Mouse (Mus musculus) MEL (cell line): Measurements from ENCODE around the gene Smagp.

Experiments
- CHD2 ChIP-seq: IDR thresholded peaks from 2 replicates; pipeline ENCODE4 v1.6.1; 2011; ENCODE audit warnings: low read length, improper control_type of control experiment
- CTCF ChIP-seq, 3 experiments: IDR thresholded peaks in 2 of 3; conservative IDR thresholded peaks in 1 of 3; 2 replicates each; pipeline ENCODE4 v1.5.1; 2011 to 2012; ENCODE audit warnings: low read length in 3 of 3, low read depth in 2 of 3, mild to moderate bottlenecking in 2 of 3, improper control_type of control experiment in 1 of 3, inconsistent platforms in 1 of 3, mixed read lengths in 1 of 3, moderate library complexity in 1 of 3; ENCODE audit not compliant: control insufficient read depth in 1 of 3, insufficient read depth in 1 of 3, poor library complexity in 1 of 3, severe bottlenecking in 1 of 3
- ETS1 ChIP-seq: IDR thresholded peaks from 2 replicates; pipeline ENCODE4 v1.6.1; 2012; ENCODE audit warnings: low read depth, mild to moderate bottlenecking, inconsistent platforms, low read length, improper control_type of control experiment, moderate library complexity
- GABPA ChIP-seq: IDR thresholded peaks from 2 replicates; pipeline ENCODE4 v1.6.1; 2012; ENCODE audit warnings: low read depth, mild to moderate bottlenecking, inconsistent platforms, low read length, improper control_type of control experiment, moderate library complexity
- GATA1 ChIP-seq: IDR thresholded peaks from 2 replicates; pipeline ENCODE4 v1.6.1; 2011; ENCODE audit warnings: low read depth, low read length, improper control_type of control experiment
- MAFK ChIP-seq: IDR thresholded peaks from 2 replicates; pipeline ENCODE4 v1.6.1; 2011; ENCODE audit warnings: low read depth, mild to moderate bottlenecking, low read length, improper control_type of control experiment, borderline replicate concordance
- NRF1 ChIP-seq: IDR thresholded peaks from 2 replicates; pipeline ENCODE4 v1.6.1; 2014; ENCODE audit warnings: low read depth, mild to moderate bottlenecking, inconsistent platforms, low read length, improper control_type of control experiment, moderate library complexity; ENCODE audit not compliant: poor library complexity, insufficient read depth, severe bottlenecking
- POLR2A ChIP-seq, 2 experiments: IDR thresholded peaks; 2 replicates each; pipeline ENCODE4 v1.6.1; 2011 to 2012; ENCODE audit warnings: low read length in 2 of 2, mild to moderate bottlenecking in 2 of 2, control low read depth in 1 of 2, improper control_type of control experiment in 1 of 2, low read depth in 1 of 2, moderate library complexity in 1 of 2; ENCODE audit not compliant: control insufficient read depth in 1 of 2, insufficient read depth in 1 of 2, poor library complexity in 1 of 2
- POLR2AphosphoS2 ChIP-seq: IDR thresholded peaks from 2 replicates; pipeline ENCODE4 v1.6.1; 2011; ENCODE audit warnings: low read length, improper control_type of control experiment
- POLR2AphosphoS5 ChIP-seq: IDR thresholded peaks from 2 replicates; pipeline ENCODE4 v1.6.1; 2012; ENCODE audit warnings: low read depth, borderline replicate concordance, mild to moderate bottlenecking, inconsistent platforms, low read length, moderate library complexity, mixed read lengths
- RCOR1 ChIP-seq: IDR thresholded peaks from 2 replicates; pipeline ENCODE4 v1.6.1; 2012; ENCODE audit warnings: low read depth, mild to moderate bottlenecking, inconsistent platforms, low read length, improper control_type of control experiment
- SMC3 ChIP-seq: IDR thresholded peaks from 2 replicates; pipeline ENCODE4 v1.6.1; 2011; ENCODE audit warnings: low read depth, low read length, improper control_type of control experiment
- ZKSCAN1 ChIP-seq: IDR thresholded peaks from 2 replicates; pipeline ENCODE4 v1.6.1; 2012; ENCODE audit warnings: low read depth, mild to moderate bottlenecking, inconsistent platforms, low read length, improper control_type of control experiment, moderate library complexity
- ZNF384 ChIP-seq: IDR thresholded peaks from 2 replicates; pipeline ENCODE4 v1.6.1; 2012; ENCODE audit warnings: low read depth, mild to moderate bottlenecking, inconsistent platforms, low read length, improper control_type of control experiment

- no peak for TF ChIP-seq MAFK
- TF ChIP-seq CHD2, result no peak
- TF ChIP-seq GATA1, result no peak
- TF ChIP-seq NRF1, result no peak
- TF ChIP-seq POLR2A (IDR thresholded peaks at IDR 0.05; ENCODE audit: control insufficient read depth in 1 of 2, insufficient read depth in 1 of 2, low read depth in 1 of 2, low read length in 2 of 2, poor library complexity in 1 of 2), result no peak
- TF ChIP-seq ZNF384, result no peak
- TF ChIP-seq GABPA, result no peak
- TF ChIP-seq POLR2AphosphoS2, result no peak
- no peak for TF ChIP-seq CTCF (IDR thresholded peaks at IDR 0.05 in 2 of 3, conservative IDR thresholded peaks at IDR 0.05 in 1 of 3; ENCODE audit: control insufficient read depth in 1 of 3, insufficient read depth in 1 of 3, low read depth in 2 of 3, low read length in 3 of 3, poor library complexity in 1 of 3, severe bottlenecking in 1 of 3)
- TF ChIP-seq ETS1, result no peak
- TF ChIP-seq ZKSCAN1, result no peak
- no peak for TF ChIP-seq POLR2AphosphoS5
- no peak for TF ChIP-seq SMC3
- TF ChIP-seq RCOR1, result no peak
These were observed 59.9 kb downstream of the Smagp start for GRCm38 (mm10) chr15:100576810-100577209.
